ENCODE assay signal across 8 mouse cellular contexts in the genomic region with DNA sequence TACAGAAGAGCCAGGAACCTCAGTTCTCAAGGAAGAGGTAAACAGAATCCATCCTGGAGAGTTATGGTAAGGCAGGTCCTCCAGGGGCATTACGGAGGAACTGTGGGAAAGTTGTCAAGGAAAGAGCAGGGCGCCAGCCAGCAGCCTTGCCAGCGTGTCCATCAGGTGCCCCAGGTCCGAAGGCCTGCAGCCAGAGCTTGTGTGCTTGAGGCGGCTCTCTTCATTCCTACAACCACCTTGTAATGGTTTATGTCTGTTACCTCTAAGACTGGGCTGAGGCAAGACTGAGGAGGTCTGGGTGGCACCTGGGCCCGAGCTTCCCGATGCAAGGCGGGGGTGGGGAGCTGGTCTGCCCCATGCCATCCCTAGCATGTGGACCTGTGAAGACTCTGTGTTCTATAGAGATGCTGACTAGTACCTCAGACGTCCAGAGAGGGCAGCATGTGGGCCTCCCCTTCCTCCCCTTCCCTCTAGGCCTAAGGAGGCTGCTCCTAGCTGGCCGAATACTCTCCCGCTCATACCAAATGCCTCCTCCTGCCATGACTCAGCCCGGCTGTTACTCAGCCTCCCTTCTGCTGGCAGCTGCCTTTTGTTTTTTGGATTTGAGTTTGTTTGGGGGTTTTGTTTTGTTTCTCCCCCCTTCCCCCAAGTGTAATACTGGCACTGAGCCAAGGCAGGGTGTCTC. TPM values are rescaled to one million over a fixed set of nuclear protein-coding genes. Genes with fewer than 3 reads are reported as not detected.
A peak's percentile ranks its signal among the peaks of the same experiment; 100 is the strongest.
DNase-seq lines count a peak whose midpoint lies in the region; ATAC-seq and TF ChIP-seq lines count a peak whose summit lies in the region.

No protein-coding gene starts in this region.

- H3K9ac ChIP-seq in intestine, embryonic 16.5 days (ENCODE audit: low read depth, low read length) = no peak overlapping the region

- no peak overlapping the region for H3K4me2 ChIP-seq in intestine, embryonic 16.5 days (ENCODE audit: low read depth, low read length)

- ATAC-seq in intestine, embryonic 16.5 days = peak; percentile 32; the same call in 1 of the 2 replicates
- no peak for ATAC-seq in erythroid progenitor cell, adult 5-6 weeks (replicated peaks; ENCODE audit: low FRiP score, poor library complexity, severe bottlenecking)

- no peak for TF ChIP-seq POLR2A in brain, embryonic 14.5 days (IDR thresholded peaks at IDR 0.05; ENCODE audit: borderline replicate concordance, extremely low read depth, insufficient read depth, insufficient read length, poor library complexity, severe bottlenecking)

- DNase-seq in layer of hippocampus, adult 8-10 months (ENCODE audit: low spot score in 2 of 2) = peak; percentile 55 to 66
- DNase-seq in layer of hippocampus, postnatal 36 days = no peak
- peak; percentile 81 for DNase-seq in Muller cell, postnatal 12 days (ENCODE audit: inconsistent ontology term)
- DNase-seq in brain, embryonic 14.5 days (ENCODE audit: low read depth) = peak; percentile 79
- DNase-seq in spleen, postnatal 10 days (ENCODE audit: low spot score in 2 of 2) = no peak
- no peak for DNase-seq in T-cell, adult 2 months (ENCODE audit: low spot score)

- TF ChIP-seq CTCF in brain, embryonic 14.5 days (IDR thresholded peaks at IDR 0.05; ENCODE audit: borderline replicate concordance, extremely low read depth, insufficient read depth, insufficient read length) = peak; percentile 36; the same call in 1 of the 2 replicates

- H3K9me3 ChIP-seq in intestine, embryonic 16.5 days (ENCODE audit: control insufficient read depth, low read length) = no peaks in the 10 kb centered on the region

- H3K36me3 ChIP-seq in intestine, embryonic 16.5 days (ENCODE audit: control insufficient read depth, insufficient read depth, low read length) = no peaks in the 10 kb centered on the region

- no peak overlapping the region for H3K27ac ChIP-seq in intestine, embryonic 16.5 days (ENCODE audit: low read length)

- H3K4me1 ChIP-seq in intestine, embryonic 16.5 days (ENCODE audit: control insufficient read depth, insufficient read depth, low read length) = peaks cover 13% of the 10 kb centered on the region; the same call in 1 of the 2 replicates

- 67% methylated on average over 12 of the region's 12 CpGs for WGBS in intestine, embryonic 16.5 days

- H3K4me3 ChIP-seq in intestine, embryonic 16.5 days (ENCODE audit: low read length) = no peak overlapping the region

- peaks cover 7% of the 10 kb centered on the region for H3K27me3 ChIP-seq in intestine, embryonic 16.5 days (replicated peaks; ENCODE audit: control insufficient read depth, insufficient read depth, low read length)

RNA-seq across cellular contexts. Expression of gene Endov, which starts 25.7 kb away (rescaled TPM):
- total RNA-seq in layer of hippocampus, adult 8-10 months (2022) = 10 to 100 TPM; 28.8 to 39.7 (median 32.2) TPM
- total RNA-seq in layer of hippocampus, postnatal 36 days (2021) = 10 to 100 TPM; 29.7 to 32.4 TPM
- 33.8 and 34.1 TPM in 2 replicates for polyA plus RNA-seq in brain, embryonic 14.5 days (2012; rRNA removed)
- 15.1 and 15.2 TPM in 2 replicates for polyA plus RNA-seq in intestine, embryonic 16.5 days (2015; fragmentation: Nextera tagmentation; extraction: Ambion mirVana)
- 3.8 and 7.6 TPM in 2 replicates for total RNA-seq in erythroid progenitor cell, adult 5-6 weeks (2015; ENCODE audit: low replicate concordance)
- 4.2 and 6.5 TPM in 2 replicates for total RNA-seq in erythroid progenitor cell, adult 5-6 weeks (2017; ENCODE audit: low replicate concordance)

RNA-seq across cellular contexts. Expression of gene Nptx1, which starts 30.7 kb away (rescaled TPM):
- 100 to 1,000 TPM; 330 to 455 (median 386) TPM for total RNA-seq in layer of hippocampus, adult 8-10 months (2022)
- 100 to 1,000 TPM; 452 to 470 TPM for total RNA-seq in layer of hippocampus, postnatal 36 days (2021)
- polyA plus RNA-seq in brain, embryonic 14.5 days (2012; rRNA removed) = 9.2 and 14.7 TPM in 2 replicates
- 0.56 and 0.65 TPM in 2 replicates for polyA plus RNA-seq in intestine, embryonic 16.5 days (2015; fragmentation: Nextera tagmentation; extraction: Ambion mirVana)
- total RNA-seq in erythroid progenitor cell, adult 5-6 weeks (2015; ENCODE audit: low replicate concordance) = not detected in 2 replicates
- total RNA-seq in erythroid progenitor cell, adult 5-6 weeks (2017; ENCODE audit: low replicate concordance) = not detected in 2 replicates

Comparison
In these comparisons a context has a peak if more than half of its experiments do, and no peak if none do; other contexts are left out.
1. DNase-seq: peak in layer of hippocampus, adult 8-10 months (2 of 2), Muller cell, postnatal 12 days (single experiment) and brain, embryonic 14.5 days (single experiment); none in layer of hippocampus, postnatal 36 days (0 of 2), spleen, postnatal 10 days (0 of 2) and T-cell, adult 2 months (single experiment).
2. RNA of gene Nptx1, which starts 30.7 kb away (total RNA-seq): 452 to 470 TPM in layer of hippocampus, postnatal 36 days and 330 to 455 TPM in layer of hippocampus, adult 8-10 months; not detected in erythroid progenitor cell, adult 5-6 weeks; every median in the first group is over 100 times any median in the second.